Mouse (Mus musculus) lung, postnatal 0 days (tissue): ENCODE measurements around the gene Syce3. TPM values are rescaled to one million over a fixed set of nuclear protein-coding genes. Genes with fewer than 3 reads are reported as not detected.

Source experiments
- ATAC-seq: fragments of 200-750 bp; cut with Nextera tagmentation; 2 replicates; pipeline ENCODE4 v1.8.0; 2017; ENCODE audit warnings: moderate library complexity
- DNase-seq: peaks from one replicate; pipeline ENCODE4 v3.0.0-alpha.2; 2016; ENCODE audit warnings: low spot score
- H3K27ac ChIP-seq: fragments of 300-500 bp; sonication (generic); 2 replicates; pipeline ENCODE4 v1.5.1; 2014; ENCODE audit warnings: antibody characterized with exemption, mild to moderate bottlenecking, low read length, mixed read lengths
- H3K27me3 ChIP-seq: fragments of 300-500 bp; sonication (generic); replicated peaks from 2 replicates; pipeline ENCODE4 v1.6.1; 2014; ENCODE audit warnings: low read length, mixed read lengths; ENCODE audit not compliant: insufficient read depth
- H3K36me3 ChIP-seq: fragments of 300-500 bp; sonication (generic); 2 replicates; pipeline ENCODE4 v1.6.1; 2014; ENCODE audit warnings: low read length, mixed read lengths; ENCODE audit not compliant: insufficient read depth
- H3K4me1 ChIP-seq: fragments of 300-500 bp; sonication (generic); 2 replicates; pipeline ENCODE4 v1.6.1; 2014; ENCODE audit warnings: antibody characterized with exemption, low read depth, low read length, mixed read lengths; ENCODE audit not compliant: insufficient read depth
- H3K4me2 ChIP-seq: fragments of 300-500 bp; sonication (generic); replicated peaks from 2 replicates; pipeline ENCODE4 v1.6.1; 2014; ENCODE audit warnings: low read depth, mild to moderate bottlenecking, low read length, moderate library complexity, mixed read lengths
- H3K4me3 ChIP-seq: fragments of 300-500 bp; sonication (generic); 2 replicates; pipeline ENCODE4 v1.5.1; 2014; ENCODE audit warnings: low read depth, low read length
- H3K9ac ChIP-seq: fragments of 300-500 bp; sonication (generic); replicated peaks from 2 replicates; pipeline ENCODE4 v1.6.1; 2014; ENCODE audit warnings: low read depth, mild to moderate bottlenecking
- H3K9me3 ChIP-seq: fragments of 300-500 bp; sonication (generic); 2 replicates; pipeline ENCODE4 v1.6.1; 2016; ENCODE audit warnings: low read length, mixed read lengths
- CTCF ChIP-seq: IDR thresholded peaks from 2 replicates; pipeline ENCODE4 v1.5.1; 2016; ENCODE audit warnings: antibody characterized with exemption, mild to moderate bottlenecking
- EP300 ChIP-seq: IDR thresholded peaks from 2 replicates; pipeline ENCODE4 v1.6.1; 2016; ENCODE audit warnings: antibody characterized with exemption, mild to moderate bottlenecking, control low read depth
- WGBS: fragments of 180-500 bp; shearing (Covaris S2); extraction: QIAGEN DNeasy Blood & Tissue Kit; methylation state at CpG from one replicate; pipeline ENCODE4 v1.1.7; 2014; 5-methylcytosine and 5-hydroxymethylcytosine counted together
- polyA plus RNA-seq: library from polyadenylated mRNA; unstranded; fragments of >200 nt; fragmentation: Nextera tagmentation; extraction: Ambion mirVana; gene quantifications from 2 replicates; pipeline ENCODE4 v1.2.1, GENCODE M21; 2015

The Syce3 gene
- polyA plus RNA-seq, 1 experiment from 2014 or later: not detected

GRCm38 (mm10) chr15:89404831-89405623, 5.3 kb downstream of the Syce3 start:
- no peak for DNase-seq
- Histone ChIP-seq H3K4me1 (no peaks in the 10 kb centered on the region), H3K9me3 (no peaks in the 10 kb centered on the region), H3K4me2 (no peak overlapping the region), H3K36me3 (no peaks in the 10 kb centered on the region), H3K27ac (no peak overlapping the region), H3K9ac (no peak overlapping the region), H3K27me3 (no peaks in the 10 kb centered on the region), H3K4me3 (no peak overlapping the region)
- no peak for ATAC-seq
- TF ChIP-seq CTCF (no peak), EP300 (no peak)
- WGBS: 74% methylated on average over 10 of the region's 10 CpGs

GRCm38 (mm10) chr15:89402471-89402870, 7.8 kb downstream of the Syce3 start:
- no peak overlapping the region for H3K4me2 ChIP-seq
- DNase-seq (no peak), ATAC-seq (no peak)
- H3K9me3 ChIP-seq: no peaks in the 10 kb centered on the region
- H3K4me3 ChIP-seq: no peak overlapping the region
- no peak overlapping the region for H3K27ac ChIP-seq
- no peaks in the 10 kb centered on the region for H3K27me3 ChIP-seq
- H3K36me3 ChIP-seq: no peaks in the 10 kb centered on the region
- 71% methylated on average over 1 of the region's 1 CpGs for WGBS
- TF ChIP-seq CTCF: no peak
- TF ChIP-seq EP300: no peak
- no peaks in the 10 kb centered on the region for H3K4me1 ChIP-seq
- H3K9ac ChIP-seq: no peak overlapping the region

- Histone ChIP-seq H3K4me2 (no peak overlapping the region), H3K9ac (no peak overlapping the region), H3K4me3 (no peak overlapping the region), H3K27me3 (no peaks in the 10 kb centered on the region), H3K27ac (no peak overlapping the region), H3K4me1 (no peaks in the 10 kb centered on the region), H3K36me3 (no peaks in the 10 kb centered on the region), H3K9me3 (no peaks in the 10 kb centered on the region)
- DNase-seq: no peak
- TF ChIP-seq CTCF: no peak
- TF ChIP-seq EP300: no peak
- no peak for ATAC-seq
- WGBS: 65% methylated on average over 1 of the region's 1 CpGs
These were observed 10.6 kb downstream of the Syce3 start for GRCm38 (mm10) chr15:89399716-89400115.

- no peak for DNase-seq
These were observed 12.2 kb downstream of the Syce3 start for GRCm38 (mm10) chr15:89398146-89398545.

GRCm38 (mm10) chr15:89396883-89397282, 13.4 kb downstream of the Syce3 start:
- no peaks in the 10 kb centered on the region for H3K36me3 ChIP-seq
- TF ChIP-seq CTCF (no peak), EP300 (no peak)
- H3K27ac ChIP-seq: no peak overlapping the region
- H3K27me3 ChIP-seq: no peaks in the 10 kb centered on the region
- no peak overlapping the region for H3K4me3 ChIP-seq
- 79% methylated on average over 4 of the region's 4 CpGs for WGBS
- no peak for ATAC-seq
- H3K4me1 ChIP-seq: no peaks in the 10 kb centered on the region
- no peak overlapping the region for H3K4me2 ChIP-seq
- no peak overlapping the region for H3K9ac ChIP-seq
- no peak for DNase-seq
- no peaks in the 10 kb centered on the region for H3K9me3 ChIP-seq

More at GRCm38 (mm10) chr15:89398146-89398545, 12.2 kb downstream of the Syce3 start:
- Histone ChIP-seq H3K9ac (no peak overlapping the region), H3K4me2 (no peak overlapping the region), H3K4me3 (no peak overlapping the region), H3K27me3 (no peaks in the 10 kb centered on the region), H3K9me3 (no peaks in the 10 kb centered on the region), H3K27ac (no peak overlapping the region), H3K36me3 (no peaks in the 10 kb centered on the region), H3K4me1 (no peaks in the 10 kb centered on the region)
- no peak for TF ChIP-seq EP300
- TF ChIP-seq CTCF: no peak
- ATAC-seq: no peak
- 79% methylated on average over 2 of the region's 2 CpGs for WGBS

GRCm38 (mm10) chr15:89390081-89390480, 20.2 kb downstream of the Syce3 start:
- ATAC-seq (no peak), DNase-seq (no peak)
- no peak overlapping the region for H3K4me2 ChIP-seq
- WGBS: 86% methylated on average over 10 of the region's 10 CpGs
- H3K4me3 ChIP-seq: no peak overlapping the region
- no peaks in the 10 kb centered on the region for H3K4me1 ChIP-seq
- no peaks in the 10 kb centered on the region for H3K9me3 ChIP-seq
- TF ChIP-seq CTCF (no peak), EP300 (no peak)
- no peaks in the 10 kb centered on the region for H3K36me3 ChIP-seq
- H3K9ac ChIP-seq: no peak overlapping the region
- no peaks in the 10 kb centered on the region for H3K27me3 ChIP-seq
- H3K27ac ChIP-seq: no peak overlapping the region
